Mouse (Mus musculus): ENCODE measurements at regions not wholly inside any gene's neighbourhood (a gene's known extent, or its start where the extent isn't known, plus 50 kb on each side); places are given as distances from the start of the nearest gene placed in this dataset.
"Not testable (repeated sequence)": the region's sequence is repeated elsewhere in the genome, so short reads cannot be mapped to it uniquely, and the experiment has no call there.

- DNase-seq (ENCODE audit: extremely low spot score in 1 of 2, low spot score in 1 of 2) = not testable (repeated sequence)
Measured at GRCm38 (mm10) chr8:19976461-19976860, 73.3 kb downstream of the Gm31371 start.

GRCm38 (mm10) chr8:19979536-19980345 lies 76.5 kb downstream of the Gm31371 start:
- DNase-seq (ENCODE audit: extremely low spot score in 1 of 2, low spot score in 1 of 2) = peak in 1 of 2 experiments; percentile 58

- DNase-seq (ENCODE audit: extremely low spot score in 1 of 2, low spot score in 1 of 2) = not testable (repeated sequence)
Measured at GRCm38 (mm10) chr8:19980346-19980726, 77.1 kb downstream of the Gm31371 start.

GRCm38 (mm10) chr8:20008106-20008505 lies 104.9 kb downstream of the Gm31371 start:
- peak in 1 of 2 experiments; percentile 35 for DNase-seq (ENCODE audit: extremely low spot score in 1 of 2, low spot score in 1 of 2)

GRCm38 (mm10) chr8:20010947-20011346 lies 107.8 kb downstream of the Gm31371 start:
- peak in 1 of 2 experiments; percentile 19 for DNase-seq (ENCODE audit: extremely low spot score in 1 of 2, low spot score in 1 of 2)

GRCm38 (mm10) chr8:20013278-20013677 lies 110.1 kb downstream of the Gm31371 start:
- DNase-seq (ENCODE audit: extremely low spot score in 1 of 2, low spot score in 1 of 2) = peak in 1 of 2 experiments; percentile 12

- DNase-seq (ENCODE audit: extremely low spot score in 1 of 2, low spot score in 1 of 2) = not testable (repeated sequence)
Measured at GRCm38 (mm10) chr8:20014451-20015130, 111.4 kb downstream of the Gm31371 start.

- DNase-seq (ENCODE audit: extremely low spot score in 1 of 2, low spot score in 1 of 2) = not testable (repeated sequence)
Measured at GRCm38 (mm10) chr8:20015411-20016081, 112.4 kb downstream of the Gm31371 start.

- peak; percentile 28 to 44 for DNase-seq (ENCODE audit: extremely low spot score in 1 of 2, low spot score in 1 of 2)
Measured at GRCm38 (mm10) chr8:20016082-20016840, 113.1 kb downstream of the Gm31371 start.

GRCm38 (mm10) chr8:20025521-20025920 lies 122.3 kb downstream of the Gm31371 start:
- not testable (repeated sequence) for DNase-seq (ENCODE audit: extremely low spot score in 1 of 2, low spot score in 1 of 2)

GRCm38 (mm10) chr8:20027956-20028355 lies 124.8 kb downstream of the Gm31371 start:
- DNase-seq (ENCODE audit: extremely low spot score in 1 of 2, low spot score in 1 of 2) = not testable (repeated sequence)

GRCm38 (mm10) chr8:20030131-20030530 lies 126.9 kb downstream of the Gm31371 start:
- not testable (repeated sequence) for DNase-seq (ENCODE audit: extremely low spot score in 1 of 2, low spot score in 1 of 2)

GRCm38 (mm10) chr8:20057626-20058025 lies 154.4 kb downstream of the Gm31371 start:
- peak in 1 of 2 experiments; percentile 4 for DNase-seq (ENCODE audit: extremely low spot score in 1 of 2, low spot score in 1 of 2)

GRCm38 (mm10) chr8:20098121-20098520 lies 194.9 kb downstream of the Gm31371 start:
- not testable (repeated sequence) for DNase-seq (ENCODE audit: extremely low spot score in 1 of 2, low spot score in 1 of 2)

- DNase-seq (ENCODE audit: extremely low spot score in 1 of 2, low spot score in 1 of 2) = not testable (repeated sequence)
Measured at GRCm38 (mm10) chr8:20100241-20100640, 197.0 kb downstream of the Gm31371 start.

GRCm38 (mm10) chr8:20102374-20102773 lies 199.2 kb downstream of the Gm31371 start:
- DNase-seq (ENCODE audit: extremely low spot score in 1 of 2, low spot score in 1 of 2) = not testable (repeated sequence)

- DNase-seq (ENCODE audit: extremely low spot score in 1 of 2, low spot score in 1 of 2) = not testable (repeated sequence)
Measured at GRCm38 (mm10) chr8:20107154-20107553, 204.0 kb downstream of the Gm31371 start.

GRCm38 (mm10) chr8:20116785-20117184 lies 213.6 kb downstream of the Gm31371 start:
- DNase-seq (ENCODE audit: extremely low spot score in 1 of 2, low spot score in 1 of 2) = not testable (repeated sequence)

GRCm38 (mm10) chr8:20119581-20119980 lies 216.4 kb downstream of the Gm31371 start:
- not testable (repeated sequence) for DNase-seq (ENCODE audit: extremely low spot score in 1 of 2, low spot score in 1 of 2)

GRCm38 (mm10) chr8:20120186-20120585 lies 217.0 kb downstream of the Gm31371 start:
- DNase-seq (ENCODE audit: extremely low spot score in 1 of 2, low spot score in 1 of 2) = not testable (repeated sequence)
